Mouse (Mus musculus): ENCODE measurements around the gene Gmpr.

Gmpr gene

DNA sequence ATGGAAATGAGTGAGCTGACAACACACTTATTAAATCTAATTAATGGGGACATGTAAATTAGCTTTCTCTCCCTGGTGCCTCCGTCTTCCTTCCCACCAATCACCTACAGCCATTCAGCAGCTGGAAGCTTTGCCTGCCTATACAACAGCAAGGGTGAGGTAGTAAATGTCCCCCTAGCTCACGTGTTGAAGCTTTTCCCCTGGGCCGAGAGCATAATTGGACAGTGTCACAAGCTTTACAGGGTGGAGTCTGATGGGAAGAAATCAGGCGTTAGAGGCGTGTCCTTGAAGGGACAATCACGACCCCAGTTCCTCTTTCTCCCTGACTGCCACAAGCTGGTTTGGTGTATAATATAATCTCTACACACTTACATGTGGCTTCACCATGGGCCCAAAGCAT lies 93.2 kb downstream of the Gmpr start:
- DNase-seq (ENCODE audit: extremely low read depth, low read depth): no peak
